Mouse (Mus musculus): ENCODE data around the gene Tspo. TPM values are rescaled to one million over a fixed set of nuclear protein-coding genes. Genes with fewer than 3 reads are reported as not detected.

Tspo gene
- total RNA-seq (2023; ENCODE audit: inconsistent age): 52.7 to 63.3 TPM (median 59.1 TPM) in 4 replicates

DNA sequence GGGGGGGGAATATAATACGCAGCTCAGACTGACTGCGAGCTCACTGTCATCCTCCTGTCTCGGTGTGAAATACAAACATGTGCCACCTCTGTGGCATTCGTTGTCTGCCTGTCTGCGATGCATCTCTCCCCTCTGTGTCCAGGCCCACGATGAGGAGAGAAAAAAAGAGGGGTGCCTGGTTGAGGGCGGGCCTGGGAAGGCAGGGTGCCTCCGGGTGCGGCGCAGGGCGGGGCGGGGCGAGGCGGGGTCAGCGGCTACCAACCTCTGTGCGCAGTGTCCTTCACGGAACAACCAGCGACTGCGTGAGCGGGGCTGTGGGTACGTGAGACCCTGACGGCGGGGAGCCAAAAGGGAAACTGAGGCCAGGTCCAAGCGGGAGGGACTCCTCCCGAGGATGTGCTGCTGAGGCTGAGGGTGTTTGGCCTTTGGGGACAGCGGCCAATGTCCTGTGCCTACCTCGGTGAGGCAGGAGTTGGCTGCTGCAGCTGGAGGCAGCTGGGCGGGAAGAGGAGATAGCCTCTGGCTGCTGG is at the start of gene Tspo, which contains the start of gene Mcat:
Gene Tspo, plus strand, starts transcription at position 266 of the 530 bp plus-strand sequence.
Gene Mcat, minus strand, starts transcription at position 461 of the 530 bp plus-strand sequence.

GRCm38 (mm10) chr15:83526424-83527091 is 36.8 kb upstream of the Tspo start, which contains the start of gene Bik:
Bik (plus strand) TSS chr15:83526862.

DNA sequence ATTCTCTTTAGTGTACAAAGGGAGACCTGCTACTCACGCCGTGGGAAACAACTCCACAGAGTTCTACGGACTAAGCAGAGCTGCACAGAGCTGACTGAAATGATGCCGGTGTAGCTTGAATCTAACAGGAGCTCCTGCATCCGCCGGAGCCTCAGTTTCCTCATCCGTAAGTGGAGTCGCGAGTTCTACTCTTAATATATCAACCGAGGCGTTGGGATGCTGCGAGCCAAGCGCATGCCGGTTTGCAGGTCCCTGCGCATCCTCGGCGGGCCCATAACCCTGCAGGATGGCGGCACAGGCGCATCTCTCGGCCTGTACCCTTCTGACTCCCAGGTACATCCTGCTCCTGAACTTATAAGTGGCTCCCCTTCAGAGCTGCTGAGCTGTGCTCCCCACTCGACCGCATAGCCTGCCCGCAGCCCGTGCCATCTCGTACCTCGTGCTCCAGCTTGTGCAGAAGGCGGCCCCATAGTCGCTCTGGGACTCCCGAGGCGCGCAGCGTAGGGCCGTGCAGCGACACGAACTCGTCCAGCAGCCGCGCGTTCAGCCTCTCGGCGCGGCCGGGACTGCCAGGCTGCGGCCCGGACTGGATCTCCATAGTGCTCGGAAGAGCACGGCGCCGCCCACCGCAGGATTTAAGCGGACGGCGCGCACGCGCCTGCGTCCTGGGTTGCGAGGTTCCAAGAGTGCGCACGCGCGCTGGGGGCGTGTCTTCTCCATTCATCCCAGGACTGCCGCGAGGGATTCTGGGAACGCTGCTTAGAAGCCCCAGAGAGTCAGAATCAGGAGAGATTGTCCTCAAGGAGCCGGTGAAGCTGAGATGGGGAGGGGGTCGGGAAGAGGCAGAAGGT is 31.3 kb downstream of the Tspo start, which contains the start of gene Ttll12:
Gene Ttll12, minus strand, starts transcription at position 645 of the 851 bp plus-strand sequence.

Other genes starting within 250 kb of the Tspo start
- 9.8 to 10.5 TPM (median 10.1 TPM) in 4 replicates for gene Arfgap3, start 213.3 kb upstream of the Tspo start, total RNA-seq (2023; ENCODE audit: inconsistent age)
- gene Pacsin2, start 99.0 kb upstream of the Tspo start, total RNA-seq (2023; ENCODE audit: inconsistent age): 68.4 to 88.1 TPM (median 77.7 TPM) in 4 replicates
- gene Ttll1, start 52.7 kb upstream of the Tspo start, total RNA-seq (2023; ENCODE audit: inconsistent age): 5.8 to 8.1 TPM (median 6.9 TPM) in 4 replicates
- not detected in 4 replicates for gene Bik, start 36.7 kb upstream of the Tspo start, total RNA-seq (2023; ENCODE audit: inconsistent age)
- gene Mcat, start 195 bp downstream of the Tspo start, total RNA-seq (2023; ENCODE audit: inconsistent age): 16.4 to 20.4 TPM (median 18.2 TPM) in 4 replicates
- gene Ttll12, start 31.6 kb downstream of the Tspo start, total RNA-seq (2023; ENCODE audit: inconsistent age): 6.0 to 10.9 TPM (median 8.2 TPM) in 4 replicates
- gene Scube1, start 161.4 kb downstream of the Tspo start, total RNA-seq (2023; ENCODE audit: inconsistent age): not detected in 4 replicates
- not detected in 4 replicates for gene Mpped1, start 215.9 kb downstream of the Tspo start, total RNA-seq (2023; ENCODE audit: inconsistent age)

All from B cell, adult (primary cell).